Mouse (Mus musculus): ENCODE results near the gene Akr1c14. TPM values are rescaled to one million over a fixed set of nuclear protein-coding genes. Genes with fewer than 3 reads are reported as not detected.
"Not testable (repeated sequence)": the region's sequence is repeated elsewhere in the genome, so short reads cannot be mapped to it uniquely, and the experiment has no call there.

The Akr1c14 gene
- 1 to 10 TPM; 6.8 to 7.9 TPM for total RNA-seq (2021)

- no peak for DNase-seq
- intact Hi-C loops (cut with DNase I): loop anchor here (5.0 kb wide), 1 partner anchor 39 kb away; no protein-coding TSS in a partner anchor
Measured at GRCm38 (mm10) chr13:4048719-4049118, at the start of gene Akr1c14. Gene Akr1c14, plus strand, starts transcription at chr13:4049011.

DNA sequence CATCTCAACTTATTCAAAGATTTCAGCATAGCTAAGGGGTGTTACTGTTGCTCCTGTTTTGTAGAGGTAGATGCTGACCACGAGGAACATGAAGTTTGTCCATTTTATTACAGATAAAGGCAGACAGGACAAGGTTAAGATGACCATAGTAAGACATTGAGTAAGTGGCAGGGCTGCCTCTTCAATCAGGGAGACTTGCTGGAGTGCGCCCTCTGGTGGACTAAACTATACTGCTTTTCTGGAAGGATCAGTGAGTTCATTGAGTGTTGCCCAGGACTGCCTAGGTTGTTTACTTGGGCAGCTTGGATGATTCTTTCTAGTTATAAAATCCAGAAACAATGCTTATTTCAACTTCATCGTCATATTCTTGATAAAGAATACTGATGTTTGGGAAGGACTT lies 47.1 kb upstream of the Akr1c14 start:
- DNase-seq: peak; percentile 48 to 71
- intact Hi-C loops (cut with DNase I): loop anchor here (1.0 to 2.0 kb wide), 2 partner anchors 103 to 336 kb away; no protein-coding TSS in a partner anchor

- DNase-seq: no peak
- intact Hi-C loops (cut with DNase I): loop anchor here (5.0 kb wide), 1 partner anchor 122 kb away; no protein-coding TSS in a partner anchor
Measured at GRCm38 (mm10) chr13:4010784-4011183, 38.0 kb upstream of the Akr1c14 start.

- no peak for DNase-seq
- intact Hi-C loops (cut with DNase I): loop anchor here (2.0 to 5.0 kb wide), 2 partner anchors 118 to 267 kb away; no protein-coding TSS in a partner anchor
Measured at GRCm38 (mm10) chr13:4013811-4014210, 35.0 kb upstream of the Akr1c14 start.

DNA sequence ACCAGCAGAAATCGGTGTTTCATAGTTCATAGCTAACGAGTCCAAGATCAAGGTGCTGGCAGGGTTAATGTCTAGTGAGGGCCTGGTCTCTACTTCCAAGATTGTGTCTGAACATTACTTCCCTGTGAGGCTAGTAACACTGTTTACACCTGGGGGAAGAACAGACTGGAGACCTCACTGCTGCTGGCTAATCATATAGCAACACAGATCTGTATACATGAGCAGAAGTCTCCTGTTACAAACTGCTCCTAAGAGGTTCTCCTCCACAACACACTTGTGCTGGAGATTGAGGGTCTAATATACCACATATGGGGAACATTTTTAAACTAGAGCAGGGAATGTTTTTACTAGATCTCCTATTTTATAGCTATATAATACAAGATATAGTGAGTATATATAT lies 18.9 kb upstream of the Akr1c14 start:
- intact Hi-C loops (cut with DNase I): no loop called here
- DNase-seq: no peak

- intact Hi-C loops (cut with DNase I): no loop called here
Measured at GRCm38 (mm10) chr13:4032512-4032911, 16.3 kb upstream of the Akr1c14 start.

DNA sequence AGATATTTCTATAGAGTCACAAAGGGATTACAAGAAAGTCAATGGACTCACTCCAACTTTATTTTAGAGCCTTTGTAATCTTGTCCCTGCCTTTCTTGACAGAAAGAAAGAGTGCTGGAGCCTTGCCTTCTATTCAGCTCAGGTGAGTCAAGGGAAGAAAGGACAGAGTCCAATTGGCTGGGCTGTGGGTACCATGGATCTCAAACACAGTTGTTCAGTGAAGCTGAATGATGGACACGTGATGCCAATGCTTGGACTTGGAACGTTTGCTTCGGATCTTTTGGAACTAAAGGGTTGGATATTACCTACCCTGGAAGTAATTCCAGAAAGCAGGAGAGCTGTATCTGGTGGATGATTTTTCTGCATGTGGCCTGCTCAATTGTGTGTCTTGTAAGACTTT lies 13.8 kb upstream of the Akr1c14 start:
- no peak for DNase-seq
- intact Hi-C loops (cut with DNase I): no loop called here

More at GRCm38 (mm10) chr13:4032512-4032911, 16.3 kb upstream of the Akr1c14 start:
- peak; percentile 3 to 15 for DNase-seq

- DNase-seq: no peak
- intact Hi-C loops (cut with DNase I): loop anchor here (5.0 kb wide), 1 partner anchor 41 kb away; no protein-coding TSS in a partner anchor
Measured at GRCm38 (mm10) chr13:4046113-4046512, 2.7 kb upstream of the Akr1c14 start.

GRCm38 (mm10) chr13:4046841-4047240 lies 2.0 kb upstream of the Akr1c14 start:
- no peak for DNase-seq
- intact Hi-C loops (cut with DNase I): loop anchor here (5.0 kb wide), 1 partner anchor 40 kb away; no protein-coding TSS in a partner anchor

GRCm38 (mm10) chr13:4048226-4048625 lies 585 bp upstream of the Akr1c14 start:
- DNase-seq: no peak
- intact Hi-C loops (cut with DNase I): loop anchor here (5.0 kb wide), 1 partner anchor 39 kb away; no protein-coding TSS in a partner anchor

DNA sequence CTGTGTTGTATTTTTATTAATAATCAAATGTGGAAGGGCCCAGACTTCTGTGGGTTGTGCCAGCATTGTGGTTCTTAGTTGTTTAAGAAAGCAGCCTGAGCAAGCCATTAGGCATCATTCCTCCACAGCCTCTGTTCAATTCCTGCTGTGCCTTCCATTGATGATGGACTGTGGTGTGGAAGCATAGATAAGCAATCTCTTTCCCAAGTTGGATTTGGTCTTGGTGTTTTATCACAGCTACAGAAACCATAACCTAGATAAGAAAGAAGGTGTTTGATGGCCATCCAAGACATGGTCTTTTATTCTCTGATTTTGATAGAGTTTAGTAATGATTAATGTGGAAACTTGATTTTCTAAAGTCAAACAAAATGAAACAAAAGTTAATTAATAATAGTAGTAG lies 844 bp downstream of the Akr1c14 start:
- intact Hi-C loops (cut with DNase I): loop anchor here (5.0 kb wide), 1 partner anchor 38 kb away; no protein-coding TSS in a partner anchor
- no peak for DNase-seq

DNA sequence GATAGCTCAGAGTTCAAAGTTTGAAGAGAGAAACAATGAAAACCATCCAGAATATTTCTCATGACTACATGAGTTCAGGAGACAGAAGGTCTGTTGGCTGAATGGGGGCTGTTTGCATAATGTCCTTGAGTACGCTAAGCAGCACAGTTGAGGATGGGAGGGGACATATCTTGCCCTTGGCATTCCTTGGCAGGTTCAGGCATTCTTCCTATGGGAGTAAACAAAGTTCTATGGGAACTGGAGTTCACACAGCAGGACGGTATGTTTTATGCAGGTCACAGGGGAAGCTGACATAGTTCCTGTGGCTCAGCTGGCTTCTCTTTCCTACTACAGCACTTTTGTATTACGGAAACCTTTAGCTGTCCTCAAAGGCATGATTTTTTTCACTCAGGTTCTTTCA lies 6.6 kb downstream of the Akr1c14 start:
- intact Hi-C loops (cut with DNase I): no loop called here
- DNase-seq: no peak

- intact Hi-C loops (cut with DNase I): no loop called here
Measured at GRCm38 (mm10) chr13:4056211-4056610, 7.4 kb downstream of the Akr1c14 start.

DNA sequence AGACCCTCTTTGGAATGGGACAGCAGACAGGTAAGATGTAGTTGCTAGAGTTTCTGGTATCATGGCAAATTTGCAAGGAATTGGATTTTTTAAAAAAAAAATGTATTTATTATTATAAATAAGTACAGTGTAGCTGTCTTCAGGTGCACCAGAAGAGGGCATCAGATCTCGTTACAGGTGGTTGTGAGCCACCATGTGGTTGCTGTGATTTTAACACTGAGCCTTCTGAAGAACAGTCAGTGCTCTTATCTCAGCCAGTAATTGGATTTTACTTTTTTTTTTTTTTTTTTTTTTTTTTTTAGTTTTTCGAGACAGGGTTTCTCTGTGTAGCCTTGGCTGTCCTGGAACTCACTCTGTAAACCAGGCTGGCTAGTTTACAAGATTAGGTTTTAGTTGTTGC lies 9.4 kb downstream of the Akr1c14 start:
- intact Hi-C loops (cut with DNase I); DNase-seq: not testable (repeated sequence)

More at GRCm38 (mm10) chr13:4056211-4056610, 7.4 kb downstream of the Akr1c14 start:
- DNase-seq: no peak

DNA sequence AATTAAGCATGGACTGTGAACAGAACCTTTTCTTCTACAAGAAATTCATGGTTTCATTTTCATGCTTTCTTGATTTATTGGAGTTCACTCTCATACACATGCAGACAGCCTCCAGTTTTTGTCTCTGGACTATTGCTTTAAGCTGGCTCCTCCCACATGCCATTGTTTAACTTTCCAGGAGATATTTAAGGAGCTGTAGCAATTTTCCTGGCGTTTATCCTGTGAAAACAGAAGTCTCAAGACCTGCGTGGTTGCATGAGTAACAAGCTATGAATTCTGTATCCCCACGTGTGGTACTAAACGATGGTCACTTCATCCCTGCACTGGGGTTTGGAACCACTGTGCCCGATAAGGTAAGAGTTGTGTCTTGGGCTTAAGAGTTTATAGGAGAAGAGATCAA lies 10.6 kb downstream of the Akr1c14 start:
- peak; percentile 3 to 10 for DNase-seq
- intact Hi-C loops (cut with DNase I): no loop called here

- intact Hi-C loops (cut with DNase I): no loop called here
- DNase-seq: no peak
Measured at GRCm38 (mm10) chr13:4060214-4060730, 11.5 kb downstream of the Akr1c14 start.

DNA sequence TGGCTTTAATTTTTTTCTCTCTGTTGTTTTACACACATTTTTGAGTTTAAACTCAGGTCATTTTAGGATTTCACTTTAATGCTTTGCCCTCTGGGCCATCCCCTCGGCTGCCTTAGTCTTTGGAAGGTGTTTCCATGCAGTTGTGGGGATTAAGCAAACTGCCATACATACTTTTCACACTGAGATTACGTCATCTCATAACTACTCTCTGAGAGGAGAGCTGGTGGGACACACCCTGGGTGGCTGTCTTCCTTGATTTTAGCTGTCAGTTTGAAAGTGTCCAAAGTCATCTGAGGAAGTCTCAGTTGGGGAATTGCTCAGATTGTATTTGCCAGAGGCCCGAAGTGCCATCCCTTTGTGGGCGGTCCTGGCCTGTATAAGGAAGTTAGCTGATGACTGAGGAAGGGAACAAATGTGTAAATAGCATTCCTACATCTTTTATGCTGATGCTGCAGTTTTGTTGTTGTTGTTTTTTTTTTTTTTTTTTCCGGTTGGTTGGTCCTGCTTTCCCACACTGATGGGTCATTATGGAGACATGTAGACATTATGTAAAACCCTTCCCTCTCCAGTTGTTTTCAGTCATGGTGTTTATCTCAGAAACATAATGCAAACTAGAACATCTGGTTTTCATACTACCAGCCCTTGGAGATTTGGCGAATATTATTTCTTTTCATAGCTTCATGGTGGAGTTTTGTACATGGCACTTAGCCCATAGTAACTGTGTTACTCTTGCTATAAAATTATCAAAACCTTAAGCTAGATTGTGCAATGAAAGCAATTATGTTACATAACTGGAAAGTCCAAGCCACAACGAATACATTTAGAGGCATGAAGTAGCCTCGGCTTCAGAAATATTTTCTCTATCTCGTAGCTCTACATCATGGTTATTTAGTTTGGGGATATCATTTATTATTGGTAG lies 28.0 kb downstream of the Akr1c14 start:
- no peak for DNase-seq
- intact Hi-C loops (cut with DNase I): no loop called here

- no peak for DNase-seq
- intact Hi-C loops (cut with DNase I): no loop called here
Measured at GRCm38 (mm10) chr13:4079876-4080275, 31.1 kb downstream of the Akr1c14 start.

DNA sequence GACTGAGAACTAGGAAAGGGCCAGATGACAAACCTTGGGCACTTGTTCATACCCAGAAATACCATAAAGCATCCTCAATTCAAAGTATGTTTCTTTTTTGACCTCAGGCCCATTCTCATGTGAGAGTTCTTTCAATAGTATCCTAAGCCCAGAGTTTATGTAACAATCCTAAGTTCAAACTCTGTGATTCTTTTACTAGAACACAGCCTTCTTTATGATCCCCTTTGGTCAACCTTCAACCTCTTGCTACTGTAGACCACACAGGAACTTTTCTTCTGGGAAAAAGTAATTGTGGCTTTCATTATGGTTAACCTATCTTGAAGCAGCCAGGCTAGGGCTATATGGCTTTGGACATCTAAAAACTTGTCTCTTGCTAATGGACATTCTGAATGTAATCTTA lies 52.9 kb downstream of the Akr1c14 start:
- no peak for DNase-seq
- intact Hi-C loops (cut with DNase I): no loop called here

- no peak for DNase-seq
- intact Hi-C loops (cut with DNase I): no loop called here
Measured at GRCm38 (mm10) chr13:4102721-4103120, 53.9 kb downstream of the Akr1c14 start.

Data from heart, postnatal 36 days (tissue).